Mouse (Mus musculus): Measurements from ENCODE around the gene Snapin. TPM values are rescaled to one million over a fixed set of nuclear protein-coding genes. Genes with fewer than 3 reads are reported as not detected.

Gene Snapin
- polyA plus RNA-seq, 1 experiment from 2014 or later, result 92.3 TPM

DNA sequence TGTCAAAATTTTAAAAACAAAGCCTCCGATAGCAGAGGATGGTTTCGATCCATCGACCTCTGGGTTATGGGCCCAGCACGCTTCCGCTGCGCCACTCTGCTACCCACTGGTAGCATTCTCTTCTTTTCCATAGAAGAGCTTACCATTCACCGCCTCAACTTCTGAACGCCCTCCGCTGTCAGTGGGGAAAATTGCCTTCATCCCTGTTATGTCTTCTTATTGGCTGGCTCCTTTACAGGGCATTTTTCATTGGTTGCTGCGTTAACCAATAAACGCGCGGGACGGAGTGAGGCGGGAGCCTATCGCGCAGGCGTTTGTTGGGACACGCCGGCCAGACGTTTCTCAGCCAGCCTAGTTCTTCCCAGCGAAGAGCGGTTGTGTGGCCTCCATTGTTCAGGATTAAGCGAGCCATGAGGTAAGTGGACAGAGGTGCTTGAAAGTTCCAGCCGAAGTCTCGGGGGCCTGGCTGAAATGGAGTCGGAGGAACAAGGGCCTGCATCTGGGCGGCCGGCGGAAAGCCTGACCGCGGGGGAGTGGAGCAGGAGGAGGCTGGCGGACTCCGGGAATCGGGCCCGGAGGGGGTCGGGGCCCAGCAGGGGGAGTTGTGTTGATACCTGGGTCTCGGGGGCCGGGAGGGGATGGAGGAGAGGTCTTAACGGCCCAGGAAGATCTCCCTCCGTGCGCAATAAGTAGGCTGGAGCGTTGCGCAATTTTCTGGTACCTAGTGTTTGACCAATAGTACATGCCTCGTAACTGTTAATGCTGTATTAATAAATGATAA, 14.8 kb downstream of the Snapin start, which contains the start of gene Ilf2:
Gene Ilf2 (plus strand): TSS at position 296 of the 781 bp plus-strand sequence.
- peaks cover under 1% of the 10 kb centered on the region; the same call in 1 of the 2 replicates for H3K36me3 ChIP-seq (ENCODE audit: inconsistent target)
- H3K4me3 ChIP-seq (ENCODE audit: inconsistent target), result peak within 1 kb of the TSS; percentile 87
- H3K27ac ChIP-seq, result peak within 1 kb of the TSS; percentile 29
- H3K79me2 ChIP-seq (ENCODE audit: inconsistent target), result peaks cover 30% of the 10 kb centered on the region
- under 1% methylated on average over 44 of the region's 45 CpGs for WGBS (ENCODE audit: missing documents)

DNA sequence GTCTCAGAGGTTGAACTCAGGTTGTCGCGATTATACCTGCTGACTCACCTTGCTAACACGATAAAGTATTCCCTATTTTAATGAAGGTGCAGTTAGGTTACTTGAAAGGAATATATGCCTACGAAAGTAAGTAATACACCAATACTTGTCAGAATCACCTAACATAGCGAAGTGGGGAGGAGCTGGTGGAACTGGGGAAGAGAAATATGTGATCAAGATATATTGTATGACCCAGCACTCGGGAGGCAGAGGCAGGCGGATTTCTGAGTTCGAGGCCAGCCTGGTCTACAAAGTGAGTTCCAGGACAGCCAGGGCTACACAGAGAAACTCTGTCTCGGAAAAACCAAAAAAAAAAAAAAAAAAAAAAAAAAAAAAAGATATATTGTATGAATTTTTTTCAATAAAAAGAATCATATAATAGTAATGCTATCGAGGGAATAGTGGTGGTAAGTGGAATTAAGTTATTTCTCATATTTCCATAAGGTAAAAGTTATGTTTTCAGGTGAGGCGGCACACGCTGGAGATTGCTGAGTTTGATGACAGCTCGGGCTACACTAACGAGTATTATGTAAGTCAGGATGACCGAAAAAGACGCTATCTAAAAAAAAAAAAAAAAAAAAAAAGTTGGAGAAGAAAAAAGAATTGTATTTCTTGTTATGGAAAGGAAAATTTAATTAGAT, 15.5 kb downstream of the Snapin start:
- H3K36me3 ChIP-seq (ENCODE audit: inconsistent target), result no peaks in the 10 kb centered on the region
- H3K79me2 ChIP-seq (ENCODE audit: inconsistent target), result peaks cover 30% of the 10 kb centered on the region
- H3K27ac ChIP-seq, result no peak overlapping the region
- H3K4me3 ChIP-seq (ENCODE audit: inconsistent target), result peak overlapping the region; percentile 30
- 39% methylated on average over 11 of the region's 16 CpGs for WGBS (ENCODE audit: missing documents)

DNA sequence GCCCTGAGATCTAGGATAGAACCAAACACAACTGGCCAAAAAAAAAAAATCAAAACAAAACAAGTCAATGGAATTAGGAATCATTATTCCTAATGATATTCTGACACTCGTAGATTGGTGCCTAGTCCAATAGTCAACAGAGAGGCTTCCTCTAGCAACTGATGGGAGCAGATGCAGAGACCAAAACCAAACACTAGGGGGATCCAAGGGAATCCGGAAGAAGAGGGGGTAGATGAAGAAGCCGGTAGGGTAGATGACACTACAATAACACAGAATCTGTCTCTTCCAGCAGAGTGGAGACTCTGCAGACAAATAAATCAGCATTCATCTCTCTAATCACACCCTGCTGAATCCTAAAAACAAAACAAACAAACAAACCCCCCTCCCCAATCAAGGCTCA, 18.6 kb downstream of the Snapin start:
- H3K36me3 ChIP-seq (ENCODE audit: inconsistent target), result no peaks in the 10 kb centered on the region
- H3K27ac ChIP-seq, result no peak overlapping the region
- H3K79me2 ChIP-seq (ENCODE audit: inconsistent target), result peaks cover 11% of the 10 kb centered on the region
- no peak overlapping the region for H3K4me3 ChIP-seq (ENCODE audit: inconsistent target)
- 0% methylated on average over 3 of the region's 3 CpGs for WGBS (ENCODE audit: missing documents)

DNA sequence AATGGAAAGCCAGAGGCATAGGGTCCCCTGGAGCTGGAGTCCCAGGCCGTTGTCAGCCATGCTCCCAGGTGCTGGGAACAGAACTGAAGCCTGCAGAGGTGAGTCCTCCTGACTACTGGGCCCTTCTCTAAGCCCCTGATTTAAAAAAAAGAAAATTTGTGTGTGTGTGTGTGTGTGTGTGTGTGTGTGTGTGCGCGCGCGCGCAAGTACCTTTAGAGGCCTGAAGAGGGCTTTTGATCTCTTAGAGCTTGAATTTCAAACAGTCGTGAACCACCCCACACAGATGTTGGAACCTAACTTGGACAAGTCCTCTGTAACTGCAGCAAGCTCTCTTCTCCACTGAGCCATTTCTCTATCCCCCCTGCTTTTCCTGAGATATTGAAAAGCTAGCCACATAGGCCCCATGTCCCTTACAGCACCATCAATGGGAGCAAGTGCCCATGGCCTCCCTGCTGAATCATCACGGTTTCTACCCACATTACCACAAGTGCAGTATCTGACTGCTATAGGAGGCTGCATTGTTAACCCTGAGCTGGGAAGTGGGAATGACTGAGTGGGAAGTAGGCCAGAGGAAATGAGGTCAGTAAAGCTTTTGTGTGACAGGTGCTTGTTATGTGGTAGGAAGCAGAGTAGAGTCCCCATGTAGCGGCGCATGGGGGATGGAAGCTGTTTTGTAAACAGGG, 23.1 kb downstream of the Snapin start:
- Histone ChIP-seq H3K36me3 (ENCODE audit: inconsistent target) (no peaks in the 10 kb centered on the region), H3K27ac (no peak overlapping the region), H3K79me2 (ENCODE audit: inconsistent target) (no peaks in the 10 kb centered on the region), H3K4me3 (ENCODE audit: inconsistent target) (no peak overlapping the region)
- 94% methylated on average over 10 of the region's 10 CpGs for whole genome bisulfite sequencing (ENCODE audit: missing documents)

DNA sequence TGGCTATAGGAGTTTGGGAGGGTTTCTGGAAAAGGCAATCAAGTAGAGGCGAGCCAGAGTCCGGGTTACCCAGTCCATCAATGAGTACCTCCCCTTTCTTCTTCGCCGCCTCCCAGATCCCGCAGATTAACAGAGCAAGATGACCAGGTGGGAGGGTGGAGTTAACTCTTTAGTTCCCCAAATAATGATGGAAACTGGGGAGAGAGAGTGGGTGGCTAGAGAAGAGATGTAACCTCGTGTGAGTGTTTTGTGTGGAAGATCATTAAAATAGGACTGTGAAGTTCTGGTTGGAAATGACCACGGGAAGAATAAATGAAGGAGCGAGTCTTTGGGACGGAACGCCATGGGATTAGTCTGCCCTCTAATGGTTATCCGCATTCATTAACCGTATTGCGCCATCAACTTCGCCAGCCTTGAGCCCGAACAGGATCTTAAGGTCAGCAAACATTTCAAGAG, 24.5 kb downstream of the Snapin start:
- Histone ChIP-seq H3K4me3 (ENCODE audit: inconsistent target) (no peak overlapping the region; the same call in 1 of the 2 replicates), H3K79me2 (ENCODE audit: inconsistent target) (no peaks in the 10 kb centered on the region)
- WGBS (ENCODE audit: missing documents), result 1% methylated on average over 15 of the region's 15 CpGs

DNA sequence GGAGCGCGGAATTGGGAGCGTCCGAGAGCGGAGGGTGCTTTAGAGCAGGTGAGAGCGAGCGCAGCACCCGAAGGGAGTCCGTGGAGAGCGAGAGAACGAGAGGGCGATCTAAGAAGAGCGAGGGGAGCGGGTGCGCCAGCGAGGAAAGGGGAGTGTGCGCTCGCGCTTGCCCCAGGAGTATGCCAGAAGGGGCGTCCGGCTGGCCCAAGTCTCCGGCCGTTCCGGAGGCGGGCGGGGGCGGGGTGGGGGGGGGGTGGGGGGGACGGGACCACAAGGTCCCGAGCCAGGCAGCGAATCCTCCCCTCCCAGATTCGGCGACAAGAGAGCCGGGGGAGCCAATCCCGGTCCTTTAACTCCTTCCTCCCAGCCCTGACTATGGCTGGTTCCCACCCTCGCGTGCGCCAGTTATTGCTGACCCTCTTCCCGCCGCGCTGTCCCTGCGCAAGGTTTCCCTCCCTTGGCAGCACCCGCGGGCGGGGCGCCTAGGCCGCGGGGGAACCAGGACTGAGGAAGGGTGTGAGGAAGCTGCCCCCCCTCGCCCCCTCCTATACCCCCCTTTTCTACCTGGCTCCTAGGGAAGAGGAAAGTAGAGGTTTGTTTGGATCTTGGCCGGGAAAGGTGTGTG, 25.0 kb downstream of the Snapin start, which contains the start of gene Npr1:
Gene Npr1 (minus strand): TSS at position 181 of the 625 bp plus-strand sequence.
- no peak within 1 kb of the TSS for H3K27ac ChIP-seq
- under 1% methylated on average over 28 of the region's 49 CpGs for WGBS (ENCODE audit: missing documents)
- H3K79me2 ChIP-seq (ENCODE audit: inconsistent target), result no peaks in the 10 kb centered on the region
- no peak within 1 kb of the TSS; the same call in 1 of the 2 replicates for H3K4me3 ChIP-seq (ENCODE audit: inconsistent target)
- no peaks in the 10 kb centered on the region for H3K36me3 ChIP-seq (ENCODE audit: inconsistent target)

More for the DNA sequence above, 24.5 kb downstream of the Snapin start:
- Histone ChIP-seq H3K27ac (no peak overlapping the region), H3K36me3 (ENCODE audit: inconsistent target) (no peaks in the 10 kb centered on the region)

DNA sequence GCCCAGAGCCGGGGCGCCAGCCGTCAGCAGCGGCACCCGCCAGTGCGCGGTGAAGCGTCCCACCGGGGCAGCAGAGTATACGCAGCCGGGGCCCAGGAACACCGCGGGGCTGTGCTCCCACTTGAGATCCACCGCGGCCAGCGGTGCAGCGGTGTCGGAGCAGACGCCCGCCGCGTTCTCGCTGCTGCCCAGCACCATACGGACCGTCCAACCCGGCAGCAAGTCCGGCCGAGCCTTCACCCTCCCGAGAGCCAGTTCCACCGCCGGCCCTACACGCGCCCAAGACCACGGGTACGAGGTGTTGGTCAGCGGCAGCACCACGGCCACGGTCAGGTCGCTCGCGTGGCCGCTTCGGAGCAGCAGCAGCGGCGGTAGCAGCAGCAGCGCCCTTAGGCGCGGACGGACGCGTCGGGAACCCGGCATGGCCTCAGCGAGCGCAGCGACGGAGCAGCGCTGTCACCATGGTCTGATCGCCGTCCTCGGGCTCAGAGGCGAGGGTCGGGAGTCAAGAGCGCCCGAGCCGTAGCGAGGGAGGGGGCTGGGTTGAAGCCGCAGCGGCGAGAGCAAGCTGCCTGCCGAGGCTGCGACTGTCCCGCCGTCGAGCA, 25.6 kb downstream of the Snapin start:
- H3K79me2 ChIP-seq (ENCODE audit: inconsistent target), result no peaks in the 10 kb centered on the region
- H3K27ac ChIP-seq, result no peak overlapping the region
- H3K4me3 ChIP-seq (ENCODE audit: inconsistent target), result no peak overlapping the region
- 3% methylated on average over 74 of the region's 75 CpGs for WGBS (ENCODE audit: missing documents)
- H3K36me3 ChIP-seq (ENCODE audit: inconsistent target), result no peaks in the 10 kb centered on the region

DNA sequence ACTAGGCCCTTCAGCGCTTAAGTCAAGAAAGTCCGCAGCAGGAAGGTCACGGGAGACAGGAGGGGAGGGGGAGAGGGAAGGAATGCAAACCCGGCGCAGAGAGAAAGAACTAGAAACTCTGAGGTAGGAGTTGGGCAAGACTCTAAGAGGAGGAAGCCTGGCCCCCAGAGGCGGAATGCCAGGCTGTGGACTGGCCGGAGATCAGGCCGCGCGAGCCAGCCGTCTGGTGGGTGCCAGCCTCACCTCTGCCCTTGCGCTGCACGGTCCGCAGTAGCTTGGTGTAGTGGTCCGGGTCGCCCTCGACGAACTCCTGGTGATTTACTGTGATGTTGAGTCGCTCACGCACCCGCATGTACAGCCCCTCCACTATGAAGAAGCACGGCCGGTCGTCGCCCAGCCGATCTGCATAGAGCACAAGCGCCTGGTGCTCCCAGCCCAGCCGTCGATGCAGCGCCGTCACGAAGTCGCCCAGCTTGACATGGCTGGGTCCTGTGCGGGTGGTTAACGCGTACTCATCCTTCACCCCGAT, 26.2 kb downstream of the Snapin start:
- no peaks in the 10 kb centered on the region for H3K79me2 ChIP-seq (ENCODE audit: inconsistent target)
- H3K4me3 ChIP-seq (ENCODE audit: inconsistent target), result no peak overlapping the region
- no peaks in the 10 kb centered on the region for H3K36me3 ChIP-seq (ENCODE audit: inconsistent target)
- WGBS (ENCODE audit: missing documents), result 32% methylated on average over 36 of the region's 37 CpGs
- H3K27ac ChIP-seq, result no peak overlapping the region

DNA sequence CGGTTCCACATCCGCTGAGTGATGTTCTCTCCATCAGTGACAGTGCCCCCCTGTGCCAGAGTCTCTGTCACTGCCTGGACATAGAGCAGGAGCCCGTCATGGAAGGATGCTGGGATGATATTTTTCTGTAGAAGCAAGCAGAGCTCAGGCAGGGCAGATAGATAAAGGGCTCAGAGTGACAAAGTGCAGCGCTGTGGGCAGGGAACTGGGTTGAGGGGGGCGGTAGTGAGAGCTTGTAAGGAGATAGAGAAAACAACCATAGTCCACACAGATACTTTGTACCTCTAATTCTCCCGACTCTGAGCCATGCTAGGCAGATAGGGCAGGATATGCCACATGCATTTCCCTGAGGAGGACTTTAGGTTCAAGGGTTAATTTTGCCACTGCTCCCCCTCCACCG, 28.3 kb downstream of the Snapin start:
- H3K79me2 ChIP-seq (ENCODE audit: inconsistent target), result no peaks in the 10 kb centered on the region
- no peak overlapping the region for H3K27ac ChIP-seq
- no peak overlapping the region for H3K4me3 ChIP-seq (ENCODE audit: inconsistent target)
- H3K36me3 ChIP-seq (ENCODE audit: inconsistent target), result no peaks in the 10 kb centered on the region
- 63% methylated on average over 7 of the region's 7 CpGs for WGBS (ENCODE audit: missing documents)

DNA sequence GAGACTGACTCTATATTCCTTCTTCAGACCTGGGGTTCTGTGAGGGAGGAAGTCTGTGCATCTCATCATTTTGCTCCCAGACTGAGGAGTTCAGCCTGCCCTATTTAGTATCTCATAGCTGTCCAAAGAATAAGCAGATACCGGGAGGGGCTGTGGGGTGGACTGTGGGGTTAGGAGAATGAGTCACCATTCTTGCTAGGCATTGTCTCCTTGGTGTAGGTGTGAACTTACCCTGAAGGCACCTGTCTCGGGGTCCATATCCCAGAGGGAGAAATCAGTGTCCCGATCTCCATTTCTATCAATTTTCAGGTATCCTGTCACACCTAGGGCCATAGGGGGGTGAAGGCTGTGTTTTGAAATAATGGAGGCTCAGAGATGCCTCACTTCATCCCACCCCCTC, 28.9 kb downstream of the Snapin start:
- Histone ChIP-seq H3K36me3 (ENCODE audit: inconsistent target) (no peaks in the 10 kb centered on the region), H3K4me3 (ENCODE audit: inconsistent target) (no peak overlapping the region), H3K27ac (no peak overlapping the region), H3K79me2 (ENCODE audit: inconsistent target) (no peaks in the 10 kb centered on the region)
- 90% methylated on average over 3 of the region's 3 CpGs for WGBS (ENCODE audit: missing documents)

DNA sequence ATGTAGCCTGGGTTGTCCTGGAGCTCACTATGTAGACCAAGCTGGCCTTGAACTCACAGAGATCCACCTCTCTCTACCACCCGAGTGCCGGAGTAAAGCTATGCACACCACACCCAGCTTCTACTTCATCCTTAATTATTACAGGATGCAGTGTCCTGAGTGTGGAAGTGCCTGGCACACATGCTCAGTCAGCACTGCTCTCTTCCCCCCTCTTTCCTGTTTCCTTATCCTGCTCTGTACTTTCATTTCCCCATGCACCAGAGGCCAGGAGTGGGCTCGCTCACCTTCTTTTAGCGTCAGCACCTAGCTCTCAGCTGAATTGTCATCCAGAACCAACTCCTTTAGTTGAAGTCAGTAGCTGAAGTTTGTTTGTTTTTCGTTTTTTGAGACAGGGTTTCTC, 30.5 kb downstream of the Snapin start:
- no peak overlapping the region for H3K4me3 ChIP-seq (ENCODE audit: inconsistent target)
- WGBS (ENCODE audit: missing documents), result 61% methylated on average over 5 of the region's 5 CpGs
- no peak overlapping the region for H3K27ac ChIP-seq
- H3K36me3 ChIP-seq (ENCODE audit: inconsistent target), result no peaks in the 10 kb centered on the region
- H3K79me2 ChIP-seq (ENCODE audit: inconsistent target), result no peaks in the 10 kb centered on the region

DNA sequence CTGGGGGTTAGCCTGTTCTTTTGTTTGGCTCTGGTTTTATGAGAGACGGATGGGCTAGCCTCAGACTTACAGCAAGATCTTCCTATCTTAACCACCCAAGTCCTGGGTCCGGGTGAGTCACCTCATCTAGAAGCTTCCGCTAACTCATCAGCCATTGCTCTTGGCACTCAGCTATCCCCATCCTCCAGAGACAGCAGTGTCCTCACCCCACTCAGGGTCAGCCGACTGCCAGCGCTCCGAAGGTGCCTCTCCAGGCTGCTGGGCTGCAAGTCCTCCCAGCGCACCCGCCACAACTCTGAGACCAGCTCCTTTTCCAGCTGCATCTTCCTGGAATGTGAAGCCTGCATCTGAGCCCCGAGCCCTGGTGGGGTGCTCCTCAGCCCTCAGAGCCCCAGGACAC, 31.1 kb downstream of the Snapin start:
- Histone ChIP-seq H3K36me3 (ENCODE audit: inconsistent target) (no peaks in the 10 kb centered on the region), H3K27ac (no peak overlapping the region), H3K4me3 (ENCODE audit: inconsistent target) (no peak overlapping the region), H3K79me2 (ENCODE audit: inconsistent target) (no peaks in the 10 kb centered on the region)
- WGBS (ENCODE audit: missing documents), result 96% methylated on average over 9 of the region's 9 CpGs

DNA sequence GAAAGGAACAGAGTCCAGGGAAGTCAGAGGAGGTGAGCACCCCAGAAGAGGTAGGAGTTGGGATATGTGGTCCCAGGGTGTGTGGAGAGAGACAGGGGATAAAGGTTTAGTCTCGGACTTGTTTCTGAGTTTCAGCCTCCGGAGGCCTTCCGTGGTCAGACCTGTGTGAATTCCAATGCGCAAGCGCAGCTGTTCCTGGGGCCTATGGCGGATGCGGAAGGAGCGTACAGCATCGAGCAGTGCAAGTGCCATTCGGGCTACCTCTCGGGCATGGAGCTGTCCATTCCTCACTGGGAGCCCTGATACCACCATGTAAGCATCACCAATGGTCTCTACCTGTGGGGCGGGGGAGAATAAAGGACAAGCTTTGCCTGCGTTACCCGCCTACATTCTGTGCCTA, 35.9 kb downstream of the Snapin start:
- H3K27ac ChIP-seq, result no peak overlapping the region
- 95% methylated on average over 13 of the region's 14 CpGs for WGBS (ENCODE audit: missing documents)
- H3K36me3 ChIP-seq (ENCODE audit: inconsistent target), result no peaks in the 10 kb centered on the region
- no peak overlapping the region for H3K4me3 ChIP-seq (ENCODE audit: inconsistent target)
- H3K79me2 ChIP-seq (ENCODE audit: inconsistent target), result no peaks in the 10 kb centered on the region
